Mouse (Mus musculus) neural tube, embryonic 11.5 days (tissue): ENCODE measurements at regions not wholly inside any gene's neighbourhood (a gene's known extent, or its start where the extent isn't known, plus 50 kb on each side); places are given as distances from the start of the nearest gene placed in this dataset.

Experiments
- ATAC-seq: fragments of 200-750 bp; cut with Nextera tagmentation; 2 replicates; pipeline ENCODE4 v1.8.0; 2017; ENCODE audit warnings: moderate number of reproducible peaks, mild to moderate bottlenecking, moderate TSS enrichment, moderate library complexity; ENCODE audit not compliant: insufficient read depth, low FRiP score, low TSS enrichment
- DNase-seq: peaks from one replicate; pipeline ENCODE4 v3.0.0-alpha.2; 2015; ENCODE audit warnings: low spot score
- H3K27ac ChIP-seq: fragments of 300-500 bp; sonication (generic); 2 replicates; pipeline ENCODE4 v1.5.1; 2014; ENCODE audit warnings: low read depth, mild to moderate bottlenecking, low read length
- H3K27me3 ChIP-seq: fragments of 300-500 bp; sonication (generic); 2 replicates; pipeline ENCODE4 v1.6.1; 2014; ENCODE audit warnings: mild to moderate bottlenecking, low read length, mixed read lengths; ENCODE audit not compliant: control insufficient read depth, insufficient read depth
- H3K36me3 ChIP-seq: fragments of 300-500 bp; sonication (generic); 2 replicates; pipeline ENCODE4 v1.6.1; 2014; ENCODE audit warnings: mild to moderate bottlenecking, low read length, moderate library complexity, mixed read lengths; ENCODE audit not compliant: control insufficient read depth, insufficient read depth
- H3K4me1 ChIP-seq: fragments of 300-500 bp; sonication (generic); 2 replicates; pipeline ENCODE4 v1.6.1; 2014; ENCODE audit warnings: low read length, mixed read lengths; ENCODE audit not compliant: control insufficient read depth, insufficient read depth
- H3K4me2 ChIP-seq: fragments of 300-500 bp; sonication (generic); 2 replicates; pipeline ENCODE4 v1.6.1; 2014; ENCODE audit warnings: low read depth, mild to moderate bottlenecking, moderate library complexity
- H3K4me3 ChIP-seq: fragments of 300-500 bp; sonication (generic); 2 replicates; pipeline ENCODE4 v1.5.1; 2014; ENCODE audit warnings: low read depth, low read length
- H3K9ac ChIP-seq: fragments of 300-500 bp; sonication (generic); 2 replicates; pipeline ENCODE4 v1.6.1; 2014; ENCODE audit warnings: mild to moderate bottlenecking, low read length
- H3K9me3 ChIP-seq: fragments of 300-500 bp; sonication (generic); 2 replicates; pipeline ENCODE4 v1.6.1; 2016; ENCODE audit warnings: low read length; ENCODE audit not compliant: control insufficient read depth
- WGBS: fragments of 180-500 bp; shearing (Covaris S2); extraction: QIAGEN DNeasy Blood & Tissue Kit; methylation state at CpG from one replicate; pipeline ENCODE4 v1.1.7; 2014; 5-methylcytosine and 5-hydroxymethylcytosine counted together

DNA sequence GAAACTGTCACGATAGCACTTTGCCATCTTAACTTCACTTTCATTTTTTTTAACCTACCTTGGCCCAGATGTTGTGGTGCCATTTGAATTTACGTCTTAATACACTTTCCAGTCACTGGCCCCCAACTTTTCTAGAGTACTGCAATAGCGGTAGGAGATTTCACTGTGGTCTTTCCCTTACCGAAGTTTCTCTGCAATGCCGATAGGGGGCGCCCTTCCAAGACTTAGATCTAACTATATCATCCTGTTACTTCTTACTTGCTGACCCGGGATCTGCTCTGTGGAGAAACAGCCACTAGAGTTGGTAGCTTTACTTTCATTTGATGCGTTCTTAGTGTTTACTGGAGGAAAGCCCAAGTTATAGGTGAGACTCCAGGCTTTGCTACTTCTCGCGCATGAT lies 92.6 kb upstream of the Hmgn3 start:
- Histone ChIP-seq H3K27ac (no peak overlapping the region), H3K4me1 (no peaks in the 10 kb centered on the region), H3K27me3 (no peaks in the 10 kb centered on the region), H3K9ac (no peak overlapping the region), H3K36me3 (no peaks in the 10 kb centered on the region), H3K9me3 (no peaks in the 10 kb centered on the region), H3K4me2 (no peak overlapping the region), H3K4me3 (no peak overlapping the region)
- WGBS: 77% methylated on average over 10 of the region's 10 CpGs
- DNase-seq (no peak), ATAC-seq (no peak)

DNA sequence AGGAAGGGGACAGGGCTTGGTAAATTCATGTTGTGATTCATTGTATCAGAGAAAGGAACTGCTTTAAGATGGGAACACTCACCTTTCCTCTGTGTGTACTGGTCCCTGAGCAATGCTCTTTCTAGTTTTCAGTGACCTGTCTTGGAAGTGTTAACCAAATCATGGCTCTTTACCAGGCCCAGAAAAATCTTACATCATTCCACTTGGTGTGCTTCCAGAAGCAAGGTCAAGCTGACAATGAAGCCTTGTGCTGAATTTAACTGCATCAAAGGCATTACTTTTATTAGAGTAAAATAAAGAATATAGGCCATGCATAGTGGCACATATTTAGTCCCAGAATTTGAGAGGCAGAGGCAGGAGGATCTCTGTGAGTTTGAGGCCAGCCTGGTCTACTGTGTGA lies 75.4 kb upstream of the Hmgn3 start:
- H3K9me3 ChIP-seq: no peaks in the 10 kb centered on the region
- ATAC-seq (no peak), DNase-seq (no peak)
- H3K27ac ChIP-seq: no peak overlapping the region
- H3K4me2 ChIP-seq: no peak overlapping the region
- H3K9ac ChIP-seq: no peak overlapping the region
- no peaks in the 10 kb centered on the region for H3K27me3 ChIP-seq
- no peaks in the 10 kb centered on the region for H3K36me3 ChIP-seq
- H3K4me1 ChIP-seq: no peaks in the 10 kb centered on the region
- H3K4me3 ChIP-seq: no peak overlapping the region

DNA sequence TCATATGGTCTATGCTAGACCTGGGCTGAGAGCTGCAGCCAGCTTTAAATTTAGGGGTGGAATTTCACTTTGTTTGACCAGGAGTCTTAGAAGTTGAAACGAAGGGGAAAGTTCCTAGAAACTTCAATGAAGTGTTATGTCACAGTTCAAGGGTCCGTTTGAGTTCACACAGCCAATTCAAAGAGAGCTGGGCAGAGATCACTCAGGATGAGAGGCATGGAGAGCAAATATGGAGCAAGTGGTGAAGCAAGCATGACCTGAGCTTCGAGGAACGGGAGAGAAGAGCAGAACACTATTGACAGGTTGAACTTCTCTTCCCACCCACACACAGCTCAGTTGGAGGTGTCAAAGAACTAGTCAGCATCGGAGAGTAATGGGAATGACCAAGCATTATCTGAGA lies 56.1 kb upstream of the Hmgn3 start:
- no peaks in the 10 kb centered on the region for H3K4me1 ChIP-seq
- no peaks in the 10 kb centered on the region for H3K9me3 ChIP-seq
- ATAC-seq: no peak
- no peak overlapping the region for H3K4me3 ChIP-seq
- H3K4me2 ChIP-seq: no peak overlapping the region
- no peaks in the 10 kb centered on the region for H3K27me3 ChIP-seq
- 83% methylated on average over 5 of the region's 5 CpGs for WGBS
- no peak overlapping the region for H3K27ac ChIP-seq
- H3K9ac ChIP-seq: no peak overlapping the region
- no peak for DNase-seq
- no peaks in the 10 kb centered on the region for H3K36me3 ChIP-seq

DNA sequence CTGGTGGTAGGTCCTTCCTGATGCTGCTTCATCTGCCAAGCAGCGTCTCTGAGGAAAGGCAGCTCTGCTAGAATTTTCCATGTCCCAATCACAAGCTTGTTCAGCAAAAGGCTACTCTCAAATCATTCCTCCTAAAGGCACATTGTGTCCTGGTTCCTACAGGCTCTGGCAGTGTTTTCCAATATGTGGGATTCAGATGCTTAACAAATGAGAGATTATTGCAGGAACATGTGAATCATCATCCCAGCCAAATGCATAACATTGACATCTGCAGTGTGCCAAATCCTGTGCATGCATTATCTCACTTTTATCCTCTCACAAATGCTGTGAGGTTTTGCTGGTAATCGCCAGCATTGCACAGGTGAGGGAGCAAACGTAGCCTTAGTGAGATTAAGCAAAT lies 53.3 kb upstream of the Hmgn3 start:
- H3K9me3 ChIP-seq: no peaks in the 10 kb centered on the region

DNA sequence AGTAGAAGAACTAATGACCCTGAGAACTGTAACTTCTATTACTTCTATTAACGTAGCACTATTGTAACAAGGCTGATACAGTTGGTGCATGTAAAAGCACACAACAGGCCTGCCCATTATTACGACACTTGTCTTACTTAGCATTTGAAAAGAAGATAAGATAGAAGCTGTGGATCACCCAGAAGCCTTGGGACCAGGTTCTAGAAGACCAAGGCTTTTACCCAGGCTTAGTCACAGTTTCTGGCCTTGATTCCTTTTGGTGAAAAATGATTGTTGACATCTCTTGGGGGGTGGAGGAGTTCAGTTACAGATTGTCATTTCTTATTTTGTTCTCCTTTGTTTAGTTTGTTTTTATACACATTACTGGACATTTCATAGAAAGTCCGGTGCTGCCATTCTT lies 52.7 kb upstream of the Hmgn3 start:
- Histone ChIP-seq H3K36me3 (no peaks in the 10 kb centered on the region), H3K4me3 (no peak overlapping the region), H3K4me2 (no peak overlapping the region), H3K9ac (no peak overlapping the region), H3K9me3 (no peaks in the 10 kb centered on the region), H3K27ac (no peak overlapping the region), H3K4me1 (no peaks in the 10 kb centered on the region), H3K27me3 (no peaks in the 10 kb centered on the region)
- no peak for DNase-seq
- 86% methylated on average over 3 of the region's 3 CpGs for WGBS
- ATAC-seq: no peak

More for the DNA sequence above, 53.3 kb upstream of the Hmgn3 start:
- H3K4me3 ChIP-seq: no peak overlapping the region
- no peaks in the 10 kb centered on the region for H3K36me3 ChIP-seq
- H3K9ac ChIP-seq: no peak overlapping the region
- DNase-seq: no peak
- H3K4me2 ChIP-seq: no peak overlapping the region
- no peaks in the 10 kb centered on the region for H3K4me1 ChIP-seq
- WGBS: 93% methylated on average over 3 of the region's 3 CpGs
- H3K27ac ChIP-seq: no peak overlapping the region
- ATAC-seq: no peak
- no peaks in the 10 kb centered on the region for H3K27me3 ChIP-seq

DNA sequence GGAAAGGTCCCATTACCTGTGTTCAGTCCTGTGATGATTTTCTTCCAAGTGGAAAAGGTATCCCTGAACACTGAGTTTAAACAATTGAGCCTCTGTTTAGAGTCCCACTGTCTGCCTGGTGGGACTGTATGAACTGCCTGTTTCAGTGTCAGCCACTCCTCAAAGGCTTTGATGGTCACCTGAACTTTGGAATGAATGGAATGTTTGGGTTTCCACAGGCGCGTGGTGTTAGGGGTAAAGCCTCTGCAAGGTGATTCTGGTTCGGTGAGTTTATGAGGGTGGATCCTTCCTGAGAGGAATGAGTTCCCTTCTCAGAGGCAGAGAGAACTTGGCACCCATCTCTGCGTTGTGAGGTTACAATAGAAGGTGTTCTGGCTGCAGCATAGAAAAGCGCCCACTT lies 50.5 kb upstream of the Hmgn3 start:
- DNase-seq (no peak), ATAC-seq (no peak)
- no peak overlapping the region for H3K4me3 ChIP-seq
- H3K9ac ChIP-seq: no peak overlapping the region
- no peak overlapping the region for H3K27ac ChIP-seq
- 74% methylated on average over 5 of the region's 5 CpGs for WGBS
- H3K9me3 ChIP-seq: no peaks in the 10 kb centered on the region
- H3K27me3 ChIP-seq: no peaks in the 10 kb centered on the region
- no peaks in the 10 kb centered on the region for H3K36me3 ChIP-seq
- H3K4me1 ChIP-seq: no peaks in the 10 kb centered on the region
- no peak overlapping the region for H3K4me2 ChIP-seq
